Comparison of ENCODE assay signal across 11 mouse cellular contexts in genomic region chr11:88369898-88370297, GRCm38 (mm10).
A peak's percentile ranks its signal among the peaks of the same experiment; 100 is the strongest.
DNase-seq lines count a peak whose midpoint lies in the region; ATAC-seq and TF ChIP-seq lines count a peak whose summit lies in the region.
"Had no signal": no experiment of that assay in that cellular context is flagged by ENCODE, and none has a peak within 500 bp of the region (broad histone marks: within the 10 kb centered on the region; RNA-seq: fewer than 3 reads in every experiment).

No protein-coding gene starts in this region.

- peak; percentile 66 for DNase-seq in adrenal gland, adult 2 months
- DNase-seq in adrenal gland, postnatal 4 days (ENCODE audit: low spot score in 2 of 2), result no peak
- DNase-seq in heart, postnatal 36 days, result no peak
- peak; percentile 57 for DNase-seq in lung, embryonic 14.5 days
- DNase-seq in lung, adult 2 months, result no peak
- DNase-seq in Patski (ENCODE audit: low read depth, low spot score), result peak; percentile 56
- DNase-seq in left cerebral cortex, postnatal 36 days (ENCODE audit: low spot score in 2 of 2), result no peak
- DNase-seq: cerebellum, postnatal 25 days had no signal

- in situ Hi-C loops in Patski (cut with MboI; ENCODE audit: low pct_unique_long_range_greater_than_20kb), result no loop called here

- peak overlapping the region; percentile 9 for H3K27ac ChIP-seq in heart, embryonic 16.5 days (ENCODE audit: low read length)
- no peak overlapping the region for H3K27ac ChIP-seq in lung, embryonic 14.5 days (ENCODE audit: low read depth)
- H3K27ac ChIP-seq: forebrain, embryonic 15.5 days; liver, embryonic 12.5 days had no signal

- no peak overlapping the region for H3K4me3 ChIP-seq in heart, embryonic 16.5 days (ENCODE audit: low read length)
- no peak overlapping the region for H3K4me3 ChIP-seq in lung, embryonic 14.5 days (ENCODE audit: low read depth, low read length)
- no peak overlapping the region for H3K4me3 ChIP-seq in lung, adult 2 months (replicated peaks; ENCODE audit: extremely low read depth, low read depth, low read length)
- H3K4me3 ChIP-seq: forebrain, embryonic 15.5 days; liver, embryonic 12.5 days had no signal

- no peak for TF ChIP-seq POLR2A in lung, adult 2 months (IDR thresholded peaks at IDR 0.05; ENCODE audit: borderline replicate concordance, extremely low read depth, low read depth, low read length)

- WGBS in heart, embryonic 16.5 days, result 49% methylated on average over 3 of the region's 3 CpGs
- WGBS in lung, embryonic 14.5 days, result 46% methylated on average over 3 of the region's 3 CpGs
- 61% methylated on average over 3 of the region's 3 CpGs for WGBS in lung, adult 2 months

- POLR2A ChIA-PET in Patski (lab: Charles Lee), result no interaction called here

- no peaks in the 10 kb centered on the region for H3K36me3 ChIP-seq in heart, embryonic 16.5 days (ENCODE audit: control insufficient read depth, insufficient read depth)
- peaks cover 4% of the 10 kb centered on the region; the same call in 1 of the 2 replicates for H3K36me3 ChIP-seq in lung, embryonic 14.5 days (ENCODE audit: insufficient read depth)

- H3K4me2 ChIP-seq in heart, embryonic 16.5 days (ENCODE audit: low read depth, low read length), result no peak overlapping the region
- no peak overlapping the region for H3K4me2 ChIP-seq in lung, embryonic 14.5 days
- H3K4me2 ChIP-seq: forebrain, embryonic 15.5 days; liver, embryonic 12.5 days had no signal

- H3K4me1 ChIP-seq in heart, embryonic 16.5 days (ENCODE audit: control insufficient read depth, insufficient read depth, low read length), result peaks cover 16% of the 10 kb centered on the region
- no peaks in the 10 kb centered on the region for H3K4me1 ChIP-seq in lung, embryonic 14.5 days (ENCODE audit: insufficient read depth)
- H3K4me1 ChIP-seq in lung, adult 2 months (ENCODE audit: control insufficient read depth, insufficient read depth, low read length), result no peaks in the 10 kb centered on the region

- CTCF ChIA-PET in Patski (lab: Charles Lee), result no interaction called here

- no peaks in the 10 kb centered on the region for H3K9me3 ChIP-seq in heart, embryonic 16.5 days (replicated peaks; ENCODE audit: control insufficient read depth, low read length)
- no peaks in the 10 kb centered on the region for H3K9me3 ChIP-seq in lung, embryonic 14.5 days (ENCODE audit: low read depth, low read length)
- H3K9me3 ChIP-seq: forebrain, embryonic 15.5 days; liver, embryonic 12.5 days had no signal

- intact Hi-C loops in heart, postnatal 36 days (cut with DNase I), result no loop called here
- intact Hi-C loops in left cerebral cortex, postnatal 36 days (cut with DNase I), result no loop called here

- H3K27me3 ChIP-seq in heart, embryonic 16.5 days (ENCODE audit: control insufficient read depth, insufficient read depth, low read length), result no peaks in the 10 kb centered on the region
- no peaks in the 10 kb centered on the region for H3K27me3 ChIP-seq in lung, embryonic 14.5 days (ENCODE audit: insufficient read depth, low read length)
- H3K27me3 ChIP-seq in Patski, result no peaks in the 10 kb centered on the region
- H3K27me3 ChIP-seq: forebrain, embryonic 15.5 days; liver, embryonic 12.5 days had no signal

- no peak for TF ChIP-seq CTCF in lung, embryonic 14.5 days (IDR thresholded peaks at IDR 0.05; ENCODE audit: low read depth)
- TF ChIP-seq CTCF in lung, adult 2 months (IDR thresholded peaks at IDR 0.05; ENCODE audit: insufficient read depth, low read length), result no peak
- TF ChIP-seq CTCF in Patski (IDR thresholded peaks at IDR 0.05), result no peak

- no peak for ATAC-seq in heart, embryonic 16.5 days (replicated peaks; ENCODE audit: extremely low read depth, insufficient read depth, low FRiP score)
- ATAC-seq in lung, embryonic 14.5 days (ENCODE audit: insufficient read depth), result no peak
- peak; percentile 75 for ATAC-seq in Patski
- ATAC-seq: forebrain, embryonic 15.5 days; liver, embryonic 12.5 days had no signal

- no peak overlapping the region for H3K9ac ChIP-seq in heart, embryonic 16.5 days (ENCODE audit: low read length)
- H3K9ac ChIP-seq in lung, embryonic 14.5 days, result no peak overlapping the region
- H3K9ac ChIP-seq: forebrain, embryonic 15.5 days; liver, embryonic 12.5 days had no signal

Comparison
In these comparisons a context has a peak if more than half of its experiments do, and no peak if none do; other contexts are left out.
1. DNase-seq: peak in adrenal gland, adult 2 months (single experiment), lung, embryonic 14.5 days (single experiment) and Patski (single experiment); none in adrenal gland, postnatal 4 days (0 of 2), heart, postnatal 36 days (0 of 2), lung, adult 2 months (single experiment) and left cerebral cortex, postnatal 36 days (0 of 2).